Mouse (Mus musculus) adrenal gland, adult (tissue): ENCODE results near the gene Tasp1.
A peak's percentile ranks its signal among the peaks of the same experiment; 100 is the strongest.
"Not testable (repeated sequence)": the region's sequence is repeated elsewhere in the genome, so short reads cannot be mapped to it uniquely, and the experiment has no call there.

Experiments
- DNase-seq, 2 experiments: peaks; one replicate each; pipeline ENCODE4 v3.0.0; 2022 to 2023; ENCODE audit warnings: low spot score in 1 of 2; ENCODE audit not compliant: inconsistent age in 2 of 2

Tasp1 gene

DNA sequence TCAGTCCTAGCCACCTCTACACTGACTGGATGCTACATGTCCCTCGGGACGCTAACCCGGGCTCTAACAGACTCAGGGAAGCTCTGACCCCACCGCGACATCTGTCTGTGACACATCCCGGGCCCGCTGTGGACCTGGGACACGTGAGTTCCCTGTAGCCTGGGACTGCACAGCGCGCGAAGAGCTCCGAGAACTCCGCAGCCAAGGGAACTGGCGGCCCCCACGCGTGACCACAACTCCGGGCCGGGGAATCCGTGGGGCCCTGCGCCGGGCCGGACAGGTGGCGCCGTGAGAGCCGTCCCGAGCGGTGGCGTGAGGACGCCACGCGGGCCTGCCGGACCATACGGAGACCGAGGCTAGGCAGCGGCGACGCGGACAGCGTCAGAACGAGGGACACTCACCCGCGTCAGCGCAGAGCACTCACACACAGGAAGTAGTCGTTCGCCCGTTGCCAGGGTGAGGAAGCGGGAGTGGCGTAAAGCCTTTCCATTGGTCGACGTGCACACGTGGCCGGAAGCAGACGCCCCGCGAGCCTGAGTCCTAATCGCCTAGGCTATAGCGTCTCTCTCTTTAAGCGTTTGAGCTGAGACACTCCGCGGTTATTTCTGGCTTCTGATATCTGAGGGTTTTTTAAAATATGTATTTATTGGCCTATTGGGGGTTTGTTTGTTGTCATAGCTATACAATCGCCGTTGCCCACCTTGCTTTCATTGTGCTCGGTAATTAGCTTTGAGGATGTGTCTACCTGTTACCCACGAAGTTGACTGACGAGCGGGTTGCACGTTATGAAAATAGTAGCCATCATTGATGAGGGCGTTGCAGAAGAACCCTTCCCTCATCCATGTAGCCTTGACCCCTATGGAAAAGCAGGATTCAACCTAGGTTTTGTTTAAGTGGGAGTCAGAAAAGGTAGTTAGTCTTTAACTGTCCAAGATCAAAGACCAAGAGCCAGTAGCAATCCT is at the start of gene Tasp1:
Gene Tasp1 (minus strand): TSS at position 453 of the 962 bp plus-strand sequence.
- peak; percentile 95 to 97 for DNase-seq

DNA sequence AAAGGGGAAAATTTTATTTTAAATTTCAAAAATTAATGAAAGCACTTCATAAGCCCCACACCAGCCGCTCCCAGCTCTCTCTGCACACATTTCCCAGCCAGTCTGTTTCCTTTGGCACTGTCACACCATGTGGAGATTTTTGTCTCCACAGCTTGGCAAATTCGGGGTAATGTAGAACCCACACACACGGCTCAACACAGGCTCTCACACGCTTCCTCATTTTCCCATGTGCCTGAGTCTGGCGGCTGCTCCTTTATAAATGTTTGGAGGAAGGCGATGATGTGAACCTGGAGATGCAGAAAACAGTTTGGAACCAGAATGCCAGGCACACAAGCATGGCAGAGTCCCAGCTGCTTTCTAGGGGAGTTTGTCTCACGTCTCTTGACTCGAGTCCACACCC is 47.2 kb upstream of the Tasp1 start:
- no peak for DNase-seq

DNA sequence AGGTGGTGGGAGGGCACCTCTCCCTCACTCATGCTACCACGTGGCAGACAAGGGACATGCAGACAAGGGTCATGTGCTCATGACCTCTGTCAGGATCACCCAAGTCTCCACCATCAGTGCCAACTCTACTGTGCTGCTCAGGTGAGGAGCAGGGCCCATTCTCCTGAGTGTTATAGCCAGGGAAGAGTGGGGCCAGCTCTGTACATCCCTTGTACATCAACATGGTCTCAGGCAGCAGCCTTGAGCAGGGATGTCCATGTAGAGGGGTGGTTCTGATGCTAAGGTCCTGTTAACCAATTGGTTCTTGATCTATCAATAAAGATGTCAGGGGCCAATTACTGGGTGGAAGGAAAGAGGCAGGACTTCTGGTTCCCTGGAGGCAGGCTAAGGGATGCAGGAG is 42.3 kb upstream of the Tasp1 start:
- no peak for DNase-seq

DNA sequence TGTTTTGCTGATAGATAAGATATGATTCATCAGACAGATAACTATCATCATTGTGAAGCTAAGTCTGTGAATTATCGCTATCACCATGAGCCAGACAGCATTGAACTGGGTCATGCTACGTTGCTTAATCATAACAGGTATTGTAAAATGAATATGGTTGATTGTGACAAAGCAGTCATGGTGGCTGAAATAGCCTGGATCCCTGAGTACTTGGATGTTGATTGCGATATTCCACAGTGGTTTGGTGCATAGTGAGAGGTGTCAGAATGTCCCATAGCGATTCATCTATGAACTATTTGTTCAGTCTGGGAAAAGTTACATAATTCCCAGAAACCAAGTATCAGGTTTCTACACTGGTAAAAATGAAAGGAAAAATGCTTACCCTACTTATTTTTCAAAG is 41.0 kb upstream of the Tasp1 start:
- peak in 1 of 2 experiments; percentile 59 for DNase-seq

DNA sequence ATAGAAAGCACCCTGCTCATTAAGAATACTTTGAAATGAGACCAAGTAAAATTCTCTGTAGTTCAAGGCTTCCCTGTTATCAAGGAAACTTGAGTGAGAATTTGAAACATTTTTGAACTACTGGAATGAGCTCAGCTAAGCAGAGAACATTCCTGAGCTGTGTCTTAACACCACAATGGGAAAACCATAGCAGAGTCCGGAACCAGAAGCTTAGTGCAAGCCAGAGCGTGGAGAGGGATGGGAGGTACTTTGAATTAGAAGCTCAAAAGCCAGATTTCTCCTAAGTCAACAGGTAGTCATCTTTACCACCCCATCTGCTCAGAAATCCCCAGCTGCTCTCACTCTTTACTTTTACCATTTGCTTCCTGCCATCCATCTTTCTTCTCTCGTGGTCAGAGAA is 38.3 kb upstream of the Tasp1 start:
- no peak for DNase-seq

DNA sequence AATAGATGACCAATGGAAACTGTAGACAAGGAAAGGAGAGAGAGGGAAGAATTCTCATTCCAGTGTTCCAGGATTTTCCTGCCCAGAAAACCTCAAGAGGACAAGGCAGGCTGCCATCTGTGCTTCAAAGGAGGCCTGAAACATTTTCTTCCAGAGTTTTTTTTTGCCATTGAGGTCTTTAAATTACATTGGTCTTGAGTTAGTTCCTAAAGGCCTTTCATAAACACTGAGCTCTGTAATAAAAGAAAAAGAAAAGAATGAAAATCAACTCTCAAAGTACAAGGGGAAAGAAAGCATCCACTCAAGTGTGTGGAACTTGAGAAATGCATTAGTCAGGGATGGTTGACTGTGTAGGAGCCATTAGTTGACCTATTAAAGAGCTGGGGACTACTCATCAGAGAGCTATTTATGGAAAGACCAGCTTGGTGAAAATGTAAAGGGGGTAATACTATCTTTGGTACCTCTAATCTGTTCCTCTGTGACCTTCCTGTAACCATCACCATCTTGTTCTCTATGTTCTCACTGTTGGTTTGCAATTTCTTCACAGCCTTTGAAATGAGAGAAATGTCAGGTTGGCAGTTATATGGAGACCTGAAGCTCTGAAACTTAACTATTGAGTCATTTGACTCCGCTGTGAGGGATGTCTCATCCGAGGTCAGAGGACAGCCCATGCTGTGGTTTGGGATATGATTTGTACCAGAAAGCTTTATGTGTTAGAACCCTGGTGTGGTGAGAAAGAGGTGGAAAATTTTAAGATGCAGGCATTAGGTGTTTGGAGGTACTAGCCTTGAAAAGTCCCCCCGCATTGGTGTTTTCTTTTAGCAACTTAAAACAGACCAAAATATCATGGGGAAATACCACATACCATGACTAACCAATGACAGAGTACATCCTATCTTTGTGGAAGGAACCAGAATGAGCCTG is 34.2 kb upstream of the Tasp1 start:
- no peak for DNase-seq

DNA sequence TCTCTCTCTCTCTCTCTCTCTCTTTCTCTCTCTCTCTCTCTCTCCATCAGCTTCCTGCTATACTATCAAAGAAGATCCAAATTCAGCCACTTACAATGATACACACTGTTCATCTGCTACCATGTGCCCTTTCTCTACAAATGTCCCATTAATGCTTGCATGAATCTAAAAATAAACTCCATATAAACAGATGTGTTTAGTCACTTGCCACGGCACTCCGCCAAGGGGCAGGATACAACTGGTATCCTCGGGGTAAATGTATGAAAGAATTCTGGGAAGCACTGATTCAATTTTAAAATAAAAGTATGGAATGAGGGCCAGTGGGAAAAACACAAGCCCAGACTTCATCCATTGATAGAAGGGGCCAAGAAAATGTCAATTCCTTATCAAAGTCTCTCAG is 33.4 kb upstream of the Tasp1 start:
- no peak for DNase-seq

DNA sequence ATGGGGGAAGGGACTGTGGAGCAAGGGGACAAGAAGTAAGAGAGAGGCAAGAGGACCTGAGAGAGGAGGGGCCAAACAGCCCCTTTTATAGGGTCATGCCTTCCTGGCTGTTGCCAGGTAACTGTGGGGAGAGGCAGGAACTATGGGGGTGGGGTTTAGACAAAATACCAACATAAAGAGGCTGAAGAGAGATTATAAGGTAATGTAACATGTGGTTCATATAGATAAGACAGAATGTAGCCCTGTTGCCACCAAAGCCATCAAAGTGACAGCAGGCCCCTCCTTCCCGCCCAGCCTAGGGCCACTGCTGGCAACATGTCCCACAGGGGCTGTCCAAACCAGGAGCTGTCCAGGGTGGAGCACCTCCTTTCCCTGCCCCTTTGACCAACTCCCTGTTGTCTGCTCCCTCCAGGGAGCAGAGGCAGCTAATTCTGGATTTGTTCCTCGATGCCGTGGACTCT is 30.6 kb upstream of the Tasp1 start:
- no peak for DNase-seq

DNA sequence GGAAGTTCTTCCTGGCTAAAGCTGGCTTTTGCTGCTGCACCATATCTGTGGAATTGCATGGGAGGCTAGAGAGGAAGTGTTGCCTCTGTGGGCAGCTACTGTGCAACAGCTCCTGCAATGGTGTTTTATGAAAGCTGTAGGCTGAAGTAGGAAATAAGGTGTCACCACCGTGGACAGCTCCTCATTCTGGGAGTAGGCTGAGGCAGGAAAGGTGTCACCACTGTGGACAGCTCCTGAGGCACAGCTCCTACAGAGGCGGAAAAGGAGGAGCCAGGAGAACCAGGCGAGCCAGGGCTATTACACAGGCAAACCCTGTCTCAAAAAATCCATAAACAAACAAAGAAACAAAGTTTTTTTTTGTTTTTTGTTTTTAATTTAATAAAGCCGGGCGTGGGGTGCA is 29.4 kb upstream of the Tasp1 start:
- no peak for DNase-seq

DNA sequence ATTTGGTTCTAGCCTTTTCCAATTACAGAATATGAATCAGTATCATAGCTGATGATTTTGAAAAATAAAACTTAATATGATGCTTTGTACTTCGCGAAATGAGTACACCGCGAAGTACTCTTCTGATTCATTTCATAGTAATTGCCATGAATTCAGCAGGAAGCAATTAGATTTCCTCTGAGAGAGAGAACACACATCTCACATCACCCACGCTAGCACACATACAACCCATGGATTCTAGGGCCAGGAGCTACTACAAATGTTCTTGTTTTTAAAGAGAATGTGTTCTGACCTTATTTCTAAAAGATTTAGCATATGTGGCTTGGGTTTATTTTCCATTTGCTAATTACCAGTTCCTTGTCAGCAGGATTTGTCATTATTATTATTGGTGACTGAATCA is 26.8 kb upstream of the Tasp1 start:
- no peak for DNase-seq

DNA sequence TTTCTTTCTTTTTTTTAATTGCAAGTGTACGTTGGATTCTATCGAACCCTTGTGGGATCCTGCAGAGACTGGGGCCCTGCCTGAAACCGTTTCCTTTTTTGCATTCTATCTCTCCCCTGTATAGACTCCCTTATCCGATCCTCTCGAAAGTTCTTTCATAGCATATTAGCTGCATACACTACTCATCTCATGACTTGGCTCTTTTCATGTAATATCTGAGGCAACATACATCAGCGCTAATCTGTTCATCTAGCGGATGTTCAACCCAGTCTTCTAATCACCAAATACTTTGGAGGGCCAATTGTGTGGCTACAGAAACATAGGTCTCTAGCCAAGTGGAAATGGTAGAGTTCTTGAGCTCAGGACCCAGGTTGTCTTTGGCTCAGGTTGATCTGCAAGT is 17.6 kb upstream of the Tasp1 start:
- DNase-seq = no peak

DNA sequence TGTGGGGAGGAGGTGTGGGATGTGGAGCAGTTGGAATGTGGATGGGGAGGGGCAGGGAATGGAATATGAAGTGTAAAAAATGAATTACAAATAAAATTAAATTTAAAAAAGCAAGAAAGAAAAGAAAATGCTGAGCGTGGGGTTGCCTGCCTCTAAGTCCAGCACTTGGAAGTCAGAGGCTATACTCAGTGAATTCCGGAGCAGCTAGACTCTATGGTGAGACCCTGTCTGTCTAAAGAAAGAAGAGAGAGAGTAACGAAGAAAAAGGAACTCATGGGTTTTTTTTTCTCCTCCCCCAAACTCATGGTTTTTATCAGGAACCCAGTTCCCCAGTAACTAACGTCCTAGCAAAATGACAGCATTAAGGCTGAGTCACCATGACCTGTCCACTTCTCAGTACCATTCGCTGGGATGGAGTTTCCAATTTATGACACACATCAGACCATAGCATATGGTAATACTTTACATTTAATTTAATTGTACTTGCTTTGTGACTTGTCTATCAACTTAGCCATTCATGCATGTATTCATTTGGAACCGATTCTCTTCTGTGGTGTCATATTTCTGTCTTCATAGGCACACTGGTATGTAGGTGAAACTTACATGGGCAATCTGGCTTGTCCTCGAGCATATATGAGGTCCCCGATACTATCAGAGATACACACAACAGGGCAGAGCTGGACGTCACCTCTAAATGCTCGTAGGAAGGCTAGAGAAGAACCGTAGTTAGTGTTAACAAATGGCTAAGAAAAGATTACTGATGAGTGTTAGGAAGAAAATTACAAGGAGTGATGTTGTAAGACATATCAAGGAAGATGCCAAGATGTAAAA is 14.4 kb upstream of the Tasp1 start:
- no peak for DNase-seq

DNA sequence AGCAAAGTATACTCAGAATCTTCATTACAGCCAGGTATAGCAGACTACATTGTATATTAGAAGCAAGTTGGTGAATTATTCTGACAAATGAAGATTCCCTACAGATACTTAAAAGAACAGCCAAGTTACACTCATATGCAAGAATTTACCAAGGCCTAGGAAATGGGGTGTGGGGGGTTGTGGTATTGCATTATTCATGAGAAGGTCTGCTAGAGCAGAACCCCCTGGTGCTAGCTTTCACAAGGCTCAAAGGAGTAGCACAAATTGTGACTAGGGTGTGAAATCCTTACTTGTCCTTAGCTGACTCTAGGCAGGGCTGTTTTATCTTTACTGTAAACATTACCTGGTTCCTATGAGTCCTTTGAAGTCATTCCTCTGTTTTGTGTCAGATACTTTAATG is 12.7 kb upstream of the Tasp1 start:
- DNase-seq = not testable (repeated sequence)

DNA sequence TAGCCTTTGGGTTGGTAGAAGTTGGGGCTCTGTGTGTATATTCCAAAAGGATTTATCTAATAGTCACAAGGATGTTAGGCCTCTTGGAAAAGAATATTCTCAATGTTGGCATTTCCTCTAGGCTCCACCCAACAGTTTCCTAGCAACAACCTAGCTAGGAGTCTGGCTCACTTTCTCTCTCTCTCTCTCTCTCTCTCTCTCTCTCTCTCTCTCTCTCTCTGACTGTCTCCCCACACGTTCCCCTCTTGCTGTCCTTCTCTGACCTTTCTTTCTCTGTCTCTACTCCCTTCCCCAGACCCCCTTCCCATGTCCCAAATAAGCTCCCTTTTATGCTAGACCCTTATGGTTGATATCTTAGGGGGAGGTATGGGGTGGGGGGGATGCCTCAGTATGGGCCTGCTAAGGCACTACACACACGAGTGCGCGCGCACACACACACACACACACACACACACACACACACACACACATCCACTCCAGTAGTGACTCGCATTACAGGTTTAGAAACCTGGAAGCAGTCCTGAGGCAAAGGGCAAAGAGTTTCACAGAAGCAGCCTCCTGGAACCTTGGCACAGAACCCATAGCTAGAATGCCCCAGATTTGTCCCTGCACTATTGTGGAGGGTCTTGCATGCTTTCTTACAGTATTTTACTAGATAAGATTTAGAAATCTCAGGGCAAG is 12.1 kb upstream of the Tasp1 start:
- DNase-seq = no peak

DNA sequence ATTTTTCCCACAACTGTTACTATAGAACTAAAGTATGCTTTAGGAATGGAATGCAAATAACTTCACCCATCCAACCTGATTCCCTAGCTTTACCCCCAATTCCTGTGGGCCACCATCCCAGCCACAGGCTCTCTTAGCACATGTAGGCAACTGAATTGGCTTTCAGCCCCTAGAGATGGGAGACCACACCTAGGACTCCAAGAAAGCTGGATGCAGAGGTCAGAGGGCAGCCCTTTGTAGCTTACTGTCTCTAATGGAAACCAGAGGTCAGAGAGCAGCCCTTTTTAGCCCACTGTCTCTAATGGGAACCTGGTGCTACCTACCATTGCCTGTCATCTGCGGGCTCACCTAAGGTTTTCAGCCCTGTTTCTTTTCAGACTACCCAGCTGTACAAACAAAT is 10.9 kb upstream of the Tasp1 start:
- DNase-seq = no peak

DNA sequence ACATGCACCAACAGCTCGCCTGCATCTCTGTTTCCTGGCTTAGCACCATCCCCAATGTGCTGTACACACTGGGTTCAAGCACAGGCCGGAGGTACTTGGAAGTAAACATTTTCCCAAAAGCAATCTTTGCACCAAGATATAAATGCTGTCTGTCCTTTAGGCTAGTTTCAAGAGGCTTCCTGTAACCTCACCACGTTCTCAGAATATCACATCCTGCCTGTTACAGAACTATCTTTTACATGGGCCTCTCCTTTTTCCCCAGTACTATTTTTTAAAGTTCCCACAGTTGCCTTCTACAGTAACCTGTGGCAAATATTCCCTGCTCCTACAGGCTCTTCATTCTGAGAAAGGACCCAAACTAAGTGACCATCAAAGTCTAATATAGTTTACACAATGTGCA is 8.5 kb upstream of the Tasp1 start:
- DNase-seq = no peak

DNA sequence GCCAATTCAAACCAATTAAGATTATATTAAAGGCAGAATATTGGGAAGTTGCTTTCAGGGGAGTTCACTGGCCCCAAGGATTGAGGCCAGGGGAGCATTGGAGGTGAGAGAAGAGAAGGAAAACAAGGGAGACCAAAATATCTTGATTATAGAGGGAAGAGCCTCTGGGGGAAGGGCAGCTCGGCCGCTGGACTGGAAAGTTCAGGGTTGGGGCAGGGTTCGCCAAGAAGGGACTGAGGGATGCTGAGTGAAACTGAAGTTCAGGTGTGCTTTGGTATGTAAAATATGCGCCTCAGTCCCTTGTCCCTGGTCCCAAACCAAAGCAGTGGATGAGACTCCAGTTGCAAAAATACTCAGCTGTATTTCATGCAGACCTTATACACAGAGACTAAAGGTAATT is 911 bp upstream of the Tasp1 start:
- peak; percentile 10 to 27 for DNase-seq

DNA sequence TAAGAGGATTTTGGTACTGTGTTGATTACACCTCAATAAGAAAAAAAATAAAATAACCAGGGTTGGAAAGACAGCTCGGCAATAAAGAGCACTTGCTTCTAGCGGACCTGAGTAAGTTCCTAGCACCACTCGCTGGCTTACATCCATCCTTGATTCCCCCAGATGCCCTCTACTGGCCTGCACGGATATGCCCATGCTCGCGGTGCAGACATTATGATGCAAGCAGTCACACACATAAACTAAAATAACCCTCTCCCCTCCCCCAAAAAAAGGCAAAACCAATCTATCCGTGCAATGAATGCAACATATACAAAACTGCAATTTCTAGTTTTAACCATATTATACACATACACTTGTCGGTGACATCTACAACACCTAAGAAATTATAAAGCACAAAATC is 929 bp downstream of the Tasp1 start:
- peak in 1 of 2 experiments; percentile 23 for DNase-seq

DNA sequence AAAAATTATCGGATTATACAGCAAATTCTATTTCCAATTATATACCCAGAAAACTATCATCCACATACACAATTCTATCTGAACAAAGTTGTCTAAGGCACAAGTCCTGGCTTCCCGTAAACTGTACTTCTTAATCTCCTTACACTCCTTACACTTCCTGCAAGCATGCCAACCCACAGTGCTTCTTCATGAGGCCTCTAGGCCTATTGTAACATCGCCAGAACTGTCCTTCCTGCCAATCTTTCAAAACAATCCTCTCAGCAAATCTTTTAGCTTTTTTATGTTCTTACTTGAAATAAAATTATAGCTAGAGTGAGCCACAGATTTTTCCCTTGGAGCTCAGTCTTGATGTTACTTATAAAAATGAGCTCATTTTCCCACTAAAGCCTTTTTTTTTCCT is 5.1 kb downstream of the Tasp1 start:
- DNase-seq = no peak

DNA sequence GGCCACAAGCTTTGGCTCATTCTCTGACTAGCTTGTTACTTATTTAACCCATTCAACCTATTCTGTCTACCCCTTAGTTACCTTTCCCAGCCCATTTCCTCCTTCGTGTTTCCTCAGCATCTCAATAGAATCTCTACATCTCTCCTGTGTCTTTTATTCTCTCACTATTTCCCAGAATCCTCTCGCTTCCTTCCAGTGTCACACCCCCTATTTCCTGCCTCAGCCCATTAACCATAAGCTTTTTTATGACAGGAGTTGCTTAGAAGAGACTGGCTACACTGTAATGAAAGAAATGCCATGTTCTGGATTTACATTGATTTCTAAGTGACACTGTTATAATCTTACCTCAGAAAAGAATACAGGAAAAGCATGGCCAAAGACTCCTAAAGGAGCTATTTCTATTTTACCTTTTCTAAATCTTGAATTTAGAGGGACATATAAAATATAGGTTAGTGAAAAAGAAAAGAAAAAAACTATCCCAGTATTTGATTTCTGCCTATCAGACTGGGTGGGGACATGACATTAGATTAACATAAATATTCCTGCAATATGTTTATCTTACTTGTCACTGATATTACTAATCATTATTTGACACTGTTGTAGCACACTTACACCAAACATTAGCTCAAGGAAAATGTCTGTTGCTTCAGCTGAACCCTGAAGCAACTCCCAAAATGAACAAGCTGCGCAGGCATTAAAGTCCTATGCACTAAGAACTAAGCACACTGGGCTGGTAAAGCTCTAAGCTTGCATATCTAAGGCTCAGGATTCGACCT is 6.3 kb downstream of the Tasp1 start:
- DNase-seq = no peak
